Mouse (Mus musculus) granulocyte monocyte progenitor cell, adult 5-6 weeks (primary cell): Measurements from ENCODE around the gene Sprr2j-ps. TPM values are rescaled to one million over a fixed set of nuclear protein-coding genes. Genes with fewer than 3 reads are reported as not detected.

Experiments used
- ATAC-seq: replicated peaks from 2 replicates; pipeline ENCODE4 v1.8.0; 2016; ENCODE audit warnings: mild to moderate bottlenecking, moderate TSS enrichment, inconsistent platforms; ENCODE audit not compliant: poor library complexity, severe bottlenecking
- total RNA-seq, 2 experiments: library from RNA; stranded (forward) in 1 of 2; stranded (reverse) in 1 of 2; fragments of 200-712, 200-1000 nt in 1 of 2; fragments of >200 nt in 1 of 2; fragmentation: Nextera tagmentation in 1 of 2; gene quantifications; 2 replicates each; pipeline ENCODE4 v1.2.3; 2014 to 2017

The Sprr2j-ps gene
- total RNA-seq (2014; fragmentation: Nextera tagmentation) (not detected in 2 replicates), total RNA-seq (2017) (not detected in 2 replicates)

- ATAC-seq, result no peak
Observed at GRCm38 (mm10) chr3:92417782-92418181, at the start of gene Sprr2j-ps. TSS of gene Sprr2j-ps (plus strand) at chr3:92418082.

GRCm38 (mm10) chr3:92373613-92374012 is 44.3 kb upstream of the Sprr2j-ps start:
- ATAC-seq, result no peak

GRCm38 (mm10) chr3:92385385-92385784 is 32.5 kb upstream of the Sprr2j-ps start, which contains the start of gene Sprr2h:
TSS of gene Sprr2h (plus strand) at chr3:92385685.
- ATAC-seq, result no peak

GRCm38 (mm10) chr3:92394301-92394700 is 23.6 kb upstream of the Sprr2j-ps start:
- ATAC-seq, result no peak

- ATAC-seq, result no peak
Observed at GRCm38 (mm10) chr3:92407691-92408090, 10.2 kb upstream of the Sprr2j-ps start, which contains the start of gene Sprr2i. TSS of gene Sprr2i (plus strand) at chr3:92407991.

- no peak for ATAC-seq
Observed at GRCm38 (mm10) chr3:92429323-92429722, 11.4 kb downstream of the Sprr2j-ps start, which contains the start of gene Gm9774. TSS of gene Gm9774 (minus strand) at chr3:92429423.

- no peak for ATAC-seq
Observed at GRCm38 (mm10) chr3:92432282-92432681, 14.4 kb downstream of the Sprr2j-ps start, which contains the start of gene Sprr2k. TSS of gene Sprr2k (plus strand) at chr3:92432582.

- ATAC-seq, result no peak
Observed at GRCm38 (mm10) chr3:92438689-92439088, 20.8 kb downstream of the Sprr2j-ps start, which contains the start of gene Sprr1b. TSS of gene Sprr1b (minus strand) at chr3:92438789.

- ATAC-seq, result no peak
Observed at GRCm38 (mm10) chr3:92440177-92440576, 22.3 kb downstream of the Sprr2j-ps start.

- ATAC-seq, result no peak
Observed at GRCm38 (mm10) chr3:92455151-92455550, 37.3 kb downstream of the Sprr2j-ps start.

GRCm38 (mm10) chr3:92458620-92459019 is 40.7 kb downstream of the Sprr2j-ps start, which contains the start of gene Sprr3:
TSS of gene Sprr3 (minus strand) at chr3:92458720.
- no peak for ATAC-seq

- no peak for ATAC-seq
Observed at GRCm38 (mm10) chr3:92466576-92466975, 48.7 kb downstream of the Sprr2j-ps start.

GRCm38 (mm10) chr3:92467424-92467823 is 49.5 kb downstream of the Sprr2j-ps start:
- ATAC-seq, result no peak

Other genes starting within 250 kb of the Sprr2j-ps start
- gene Sprr2a1, start 202.3 kb upstream of the Sprr2j-ps start, total RNA-seq (2014; fragmentation: Nextera tagmentation), result not detected in 2 replicates
- not detected in 2 replicates for gene Sprr2a1, start 202.3 kb upstream of the Sprr2j-ps start, total RNA-seq (2017)
- not detected in 2 replicates for gene Sprr2a2, start 202.2 kb upstream of the Sprr2j-ps start, total RNA-seq (2014; fragmentation: Nextera tagmentation)
- not detected in 2 replicates for gene Sprr2a2, start 202.2 kb upstream of the Sprr2j-ps start, total RNA-seq (2017)
- not detected in 2 replicates for gene Sprr2a3, start 132.7 kb upstream of the Sprr2j-ps start, total RNA-seq (2014; fragmentation: Nextera tagmentation)
- gene Sprr2a3, start 132.7 kb upstream of the Sprr2j-ps start, total RNA-seq (2017), result not detected in 2 replicates
- gene Sprr2b, start 101.5 kb upstream of the Sprr2j-ps start, total RNA-seq (2014; fragmentation: Nextera tagmentation), result not detected in 2 replicates
- gene Sprr2b, start 101.5 kb upstream of the Sprr2j-ps start, total RNA-seq (2017), result not detected in 2 replicates
- gene Sprr2d, start 78.9 kb upstream of the Sprr2j-ps start, total RNA-seq (2014; fragmentation: Nextera tagmentation), result not detected in 2 replicates
- gene Sprr2d, start 78.9 kb upstream of the Sprr2j-ps start, total RNA-seq (2017), result not detected in 2 replicates
- not detected in 2 replicates for gene Sprr2e, start 65.9 kb upstream of the Sprr2j-ps start, total RNA-seq (2014; fragmentation: Nextera tagmentation)
- gene Sprr2e, start 65.9 kb upstream of the Sprr2j-ps start, total RNA-seq (2017), result not detected in 2 replicates
- gene Sprr2f, start 52.9 kb upstream of the Sprr2j-ps start, total RNA-seq (2014; fragmentation: Nextera tagmentation), result not detected in 2 replicates
- gene Sprr2f, start 52.9 kb upstream of the Sprr2j-ps start, total RNA-seq (2017), result not detected in 2 replicates
- gene Sprr2h, start 32.4 kb upstream of the Sprr2j-ps start, total RNA-seq (2014; fragmentation: Nextera tagmentation), result not detected in 2 replicates
- not detected in 2 replicates for gene Sprr2h, start 32.4 kb upstream of the Sprr2j-ps start, total RNA-seq (2017)
- gene Sprr2i, start 10.1 kb upstream of the Sprr2j-ps start, total RNA-seq (2014; fragmentation: Nextera tagmentation), result not detected in 2 replicates
- not detected in 2 replicates for gene Sprr2i, start 10.1 kb upstream of the Sprr2j-ps start, total RNA-seq (2017)
- 5.2 and 10.9 TPM in 2 replicates for gene Gm9774, start 11.3 kb downstream of the Sprr2j-ps start, total RNA-seq (2014; fragmentation: Nextera tagmentation)
- 1.2 TPM in 2 replicates for gene Gm9774, start 11.3 kb downstream of the Sprr2j-ps start, total RNA-seq (2017)
- not detected in 2 replicates for gene Sprr2k, start 14.5 kb downstream of the Sprr2j-ps start, total RNA-seq (2014; fragmentation: Nextera tagmentation)
- gene Sprr2k, start 14.5 kb downstream of the Sprr2j-ps start, total RNA-seq (2017), result not detected in 2 replicates
- gene Sprr1b, start 20.7 kb downstream of the Sprr2j-ps start, total RNA-seq (2014; fragmentation: Nextera tagmentation), result not detected in 2 replicates
- not detected in 2 replicates for gene Sprr1b, start 20.7 kb downstream of the Sprr2j-ps start, total RNA-seq (2017)
- gene Sprr3, start 40.6 kb downstream of the Sprr2j-ps start, total RNA-seq (2014; fragmentation: Nextera tagmentation), result not detected in 2 replicates
- not detected in 2 replicates for gene Sprr3, start 40.6 kb downstream of the Sprr2j-ps start, total RNA-seq (2017)
- not detected in 2 replicates for gene Sprr1a, start 67.8 kb downstream of the Sprr2j-ps start, total RNA-seq (2014; fragmentation: Nextera tagmentation)
- gene Sprr1a, start 67.8 kb downstream of the Sprr2j-ps start, total RNA-seq (2017), result not detected in 2 replicates
- not detected in 2 replicates for gene Sprr4, start 82.4 kb downstream of the Sprr2j-ps start, total RNA-seq (2014; fragmentation: Nextera tagmentation)
- not detected in 2 replicates for gene Sprr4, start 82.4 kb downstream of the Sprr2j-ps start, total RNA-seq (2017)
- not detected in 2 replicates for gene 2310046K23Rik, start 116.4 kb downstream of the Sprr2j-ps start, total RNA-seq (2014; fragmentation: Nextera tagmentation)
- not detected in 2 replicates for gene 2310046K23Rik, start 116.4 kb downstream of the Sprr2j-ps start, total RNA-seq (2017)
- not detected in 2 replicates for gene Ivl, start 155.7 kb downstream of the Sprr2j-ps start, total RNA-seq (2014; fragmentation: Nextera tagmentation)
- not detected in 2 replicates for gene Ivl, start 155.7 kb downstream of the Sprr2j-ps start, total RNA-seq (2017)
- gene Smcp, start 170.9 kb downstream of the Sprr2j-ps start, total RNA-seq (2014; fragmentation: Nextera tagmentation), result not detected in 2 replicates
- not detected in 2 replicates for gene Smcp, start 170.9 kb downstream of the Sprr2j-ps start, total RNA-seq (2017)
- not detected in 2 replicates for gene 2210017I01Rik, start 189.4 kb downstream of the Sprr2j-ps start, total RNA-seq (2014; fragmentation: Nextera tagmentation)
- not detected in 2 replicates for gene 2210017I01Rik, start 189.4 kb downstream of the Sprr2j-ps start, total RNA-seq (2017)
- gene Lce6a, start 203.6 kb downstream of the Sprr2j-ps start, total RNA-seq (2014; fragmentation: Nextera tagmentation), result not detected in 2 replicates
- gene Lce6a, start 203.6 kb downstream of the Sprr2j-ps start, total RNA-seq (2017), result not detected in 2 replicates
- gene Lce1a1, start 230.2 kb downstream of the Sprr2j-ps start, total RNA-seq (2014; fragmentation: Nextera tagmentation), result not detected in 2 replicates
- gene Lce1a1, start 230.2 kb downstream of the Sprr2j-ps start, total RNA-seq (2017), result not detected in 2 replicates
- not detected in 2 replicates for gene Lce1b, start 238.8 kb downstream of the Sprr2j-ps start, total RNA-seq (2014; fragmentation: Nextera tagmentation)
- gene Lce1b, start 238.8 kb downstream of the Sprr2j-ps start, total RNA-seq (2017), result not detected in 2 replicates